Mouse (Mus musculus) heart, adult 2 months (tissue): ENCODE data around the gene Ptprn2.

ENCODE experiments used
- CTCF ChIP-seq: fragments of 200-600 bp; IDR thresholded peaks from 2 replicates; pipeline ENCODE4 v1.8.1; 2022; ENCODE audit warnings: antibody characterized with exemption, mild to moderate bottlenecking, moderate library complexity
- EP300 ChIP-seq: fragments of 200-500 bp; IDR thresholded peaks from 2 replicates; pipeline ENCODE4 v1.6.1; 2011; ENCODE audit warnings: low read depth, low read length, control low read depth; ENCODE audit not compliant: insufficient read depth
- POLR2A ChIP-seq: fragments of 200-500 bp; IDR thresholded peaks from 2 replicates; pipeline ENCODE4 v1.6.1; 2011; ENCODE audit warnings: mild to moderate bottlenecking, low read depth, low read length, control low read depth; ENCODE audit not compliant: insufficient read depth

DNA sequence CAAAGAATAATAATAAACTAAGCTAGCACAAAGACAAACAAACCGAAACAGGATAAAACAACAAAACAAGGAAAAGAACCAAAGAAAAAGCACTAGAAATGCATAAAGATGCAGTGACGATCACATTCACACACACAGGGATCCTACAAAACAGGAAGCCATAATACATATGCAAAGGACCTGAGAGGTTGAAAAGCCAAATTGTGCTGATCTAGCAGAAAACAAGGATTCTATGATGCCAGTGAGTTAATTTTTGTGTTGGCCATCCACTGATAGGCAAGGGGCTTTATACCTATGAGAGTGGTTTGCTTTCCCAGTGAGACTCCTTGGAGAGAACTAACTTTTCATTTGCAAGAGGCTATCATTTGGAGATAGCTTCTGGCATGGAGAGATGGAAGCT, 204.3 kb downstream of the Ptprn2 start:
- TF ChIP-seq CTCF (no peak), POLR2A (no peak), EP300 (no peak)
